Mouse (Mus musculus) midbrain, embryonic 12.5 days (tissue): ENCODE data around the gene Tmem140. TPM values are rescaled to one million over a fixed set of nuclear protein-coding genes. Genes with fewer than 3 reads are reported as not detected.
A peak's percentile ranks its signal among the peaks of the same experiment; 100 is the strongest.

Source experiments
- ATAC-seq: fragments of 200-750 bp; cut with Nextera tagmentation; 2 replicates; pipeline ENCODE4 v1.8.0; 2017; ENCODE audit warnings: low read depth, moderate TSS enrichment, moderate library complexity; ENCODE audit not compliant: low FRiP score
- H3K27ac ChIP-seq: fragments of 300-500 bp; sonication (generic); replicated peaks from 2 replicates; pipeline ENCODE4 v1.5.1; 2016; ENCODE audit warnings: mild to moderate bottlenecking
- H3K27me3 ChIP-seq: fragments of 300-500 bp; sonication (generic); 2 replicates; pipeline ENCODE4 v1.6.1; 2016; ENCODE audit warnings: mild to moderate bottlenecking
- H3K36me3 ChIP-seq: fragments of 300-500 bp; sonication (generic); 2 replicates; pipeline ENCODE4 v1.6.1; 2016
- H3K4me1 ChIP-seq: fragments of 300-500 bp; sonication (generic); 2 replicates; pipeline ENCODE4 v1.6.1; 2016
- H3K4me2 ChIP-seq: fragments of 300-500 bp; sonication (generic); replicated peaks from 2 replicates; pipeline ENCODE4 v1.6.1; 2016; ENCODE audit warnings: mild to moderate bottlenecking, moderate library complexity
- H3K4me3 ChIP-seq: fragments of 300-500 bp; sonication (generic); 2 replicates; pipeline ENCODE4 v1.5.1; 2016; ENCODE audit warnings: mild to moderate bottlenecking
- H3K9ac ChIP-seq: fragments of 300-500 bp; sonication (generic); replicated peaks from 2 replicates; pipeline ENCODE4 v1.6.1; 2016; ENCODE audit warnings: mild to moderate bottlenecking, moderate library complexity
- H3K9me3 ChIP-seq: fragments of 300-500 bp; sonication (generic); 2 replicates; pipeline ENCODE4 v1.6.1; 2016; ENCODE audit warnings: mild to moderate bottlenecking
- WGBS: fragments of 180-500 bp; shearing (Covaris S2); methylation state at CpG from one replicate; pipeline ENCODE4 v1.1.7; 2016; 5-methylcytosine and 5-hydroxymethylcytosine counted together
- polyA plus RNA-seq: library from polyadenylated mRNA; unstranded; fragments of >200 nt; fragmentation: Nextera tagmentation; extraction: Ambion mirVana; gene quantifications from 2 replicates; pipeline ENCODE4 v1.2.1, GENCODE M21; 2016

Gene Tmem140
- polyA plus RNA-seq, 1 experiment from 2014 or later: 1.8 TPM

DNA sequence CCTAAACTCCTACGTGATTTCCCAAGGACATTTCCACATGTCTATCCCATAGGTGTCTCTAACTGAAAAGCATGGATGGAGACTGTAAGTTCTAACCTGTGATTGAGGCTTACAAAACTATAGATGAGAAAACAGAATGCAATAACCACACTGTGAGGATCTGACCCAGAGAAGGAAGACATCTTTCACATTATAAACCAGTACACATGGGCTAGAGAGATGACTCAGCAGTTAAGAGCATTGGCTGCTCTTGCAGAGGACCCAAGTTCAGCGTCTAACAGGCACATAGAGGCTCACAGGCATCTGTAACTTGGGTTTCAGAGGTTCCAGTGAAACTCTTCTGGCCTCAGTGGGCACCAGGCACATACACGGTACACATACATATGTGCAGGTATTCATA lies 51.5 kb downstream of the Tmem140 start:
- H3K4me2 ChIP-seq: no peak overlapping the region
- no peak overlapping the region for H3K4me3 ChIP-seq
- no peak for ATAC-seq
- H3K9ac ChIP-seq: no peak overlapping the region
- no peaks in the 10 kb centered on the region for H3K9me3 ChIP-seq
- H3K36me3 ChIP-seq: no peaks in the 10 kb centered on the region
- WGBS: 79% methylated on average over 3 of the region's 3 CpGs
- H3K4me1 ChIP-seq: peaks cover 7% of the 10 kb centered on the region
- H3K27ac ChIP-seq: no peak overlapping the region
- no peaks in the 10 kb centered on the region for H3K27me3 ChIP-seq

DNA sequence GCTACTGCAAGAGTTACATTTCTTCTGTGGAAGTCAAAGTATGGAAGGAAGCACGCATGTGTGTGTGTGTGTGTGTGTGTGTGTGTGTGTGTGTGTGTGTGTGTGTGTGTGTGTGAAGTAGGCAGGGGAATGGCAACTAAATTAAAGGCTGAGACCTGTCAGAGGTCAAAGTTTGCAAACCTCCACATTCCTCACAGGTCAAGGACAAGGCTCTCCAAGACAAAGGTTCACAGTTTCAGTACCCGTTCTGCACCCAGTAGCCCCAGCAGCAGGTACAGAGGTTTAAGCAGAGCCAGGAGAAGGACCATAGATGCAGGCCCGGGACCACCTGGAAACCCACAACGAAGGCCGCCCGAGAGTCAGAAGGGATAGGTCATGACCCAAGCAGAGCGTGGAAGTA lies 56.2 kb downstream of the Tmem140 start:
- 82% methylated on average over 7 of the region's 7 CpGs for WGBS
- Histone ChIP-seq H3K27ac (no peak overlapping the region), H3K27me3 (no peaks in the 10 kb centered on the region), H3K4me3 (no peak overlapping the region), H3K9me3 (no peaks in the 10 kb centered on the region), H3K4me1 (no peaks in the 10 kb centered on the region), H3K9ac (no peak overlapping the region), H3K36me3 (no peaks in the 10 kb centered on the region), H3K4me2 (no peak overlapping the region)
- ATAC-seq: no peak

DNA sequence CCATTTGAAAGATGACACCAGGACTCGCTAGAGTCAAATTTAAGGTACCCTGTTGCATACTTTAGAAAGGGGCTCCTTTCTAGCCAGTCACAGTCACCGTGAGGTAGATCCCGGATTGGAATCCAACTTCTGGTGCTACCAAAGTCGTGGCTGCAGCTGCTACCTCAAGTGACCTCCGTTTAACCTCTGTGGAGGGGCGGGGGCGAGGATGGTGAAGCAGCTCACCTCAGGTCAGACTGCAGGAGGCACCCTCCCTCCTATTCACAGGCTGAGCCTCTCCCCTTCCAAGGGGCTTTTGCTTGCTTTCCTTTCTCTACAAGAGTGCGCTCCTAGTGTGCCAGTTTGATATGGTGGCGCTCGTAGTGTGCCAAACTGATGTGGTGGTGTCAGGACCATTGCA lies 57.0 kb downstream of the Tmem140 start, which contains the start of gene Stra8:
Gene Stra8 (plus strand): TSS at position 208 of the 400 bp plus-strand sequence.
- no peak for ATAC-seq
- WGBS: 51% methylated on average over 10 of the region's 10 CpGs

DNA sequence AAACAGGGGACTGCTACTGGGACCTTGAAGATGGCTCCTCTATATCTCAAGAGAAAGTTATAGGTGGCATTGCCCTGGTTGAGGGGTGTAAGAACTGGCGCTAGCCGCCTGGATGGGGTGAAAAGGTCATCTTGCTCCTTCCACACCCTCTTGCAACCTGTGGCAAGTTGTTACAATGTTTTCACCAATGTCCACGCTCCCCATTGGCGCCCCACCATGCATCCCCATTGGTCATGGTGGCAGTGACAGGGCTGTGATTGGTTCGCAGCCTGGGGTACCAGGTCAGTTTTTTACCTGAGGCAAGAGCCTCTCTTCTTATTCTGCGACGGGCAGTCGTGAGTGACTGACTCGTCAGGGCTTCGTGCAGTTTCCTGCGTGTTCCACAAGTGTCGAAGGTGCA lies 57.7 kb downstream of the Tmem140 start:
- Histone ChIP-seq H3K4me3 (no peak overlapping the region), H3K9ac (no peak overlapping the region), H3K9me3 (no peaks in the 10 kb centered on the region), H3K36me3 (no peaks in the 10 kb centered on the region), H3K27ac (no peak overlapping the region), H3K4me1 (no peaks in the 10 kb centered on the region), H3K4me2 (no peak overlapping the region), H3K27me3 (no peaks in the 10 kb centered on the region)
- no peak for ATAC-seq
- WGBS: 95% methylated on average over 12 of the region's 12 CpGs

More for the DNA sequence above, 57.0 kb downstream of the Tmem140 start, which contains the start of gene Stra8:
- Histone ChIP-seq H3K4me2 (no peak within 1 kb of the TSS), H3K4me1 (no peaks in the 10 kb centered on the region), H3K27me3 (no peaks in the 10 kb centered on the region), H3K9me3 (no peaks in the 10 kb centered on the region), H3K36me3 (no peaks in the 10 kb centered on the region), H3K9ac (no peak within 1 kb of the TSS), H3K4me3 (no peak within 1 kb of the TSS), H3K27ac (no peak within 1 kb of the TSS)

DNA sequence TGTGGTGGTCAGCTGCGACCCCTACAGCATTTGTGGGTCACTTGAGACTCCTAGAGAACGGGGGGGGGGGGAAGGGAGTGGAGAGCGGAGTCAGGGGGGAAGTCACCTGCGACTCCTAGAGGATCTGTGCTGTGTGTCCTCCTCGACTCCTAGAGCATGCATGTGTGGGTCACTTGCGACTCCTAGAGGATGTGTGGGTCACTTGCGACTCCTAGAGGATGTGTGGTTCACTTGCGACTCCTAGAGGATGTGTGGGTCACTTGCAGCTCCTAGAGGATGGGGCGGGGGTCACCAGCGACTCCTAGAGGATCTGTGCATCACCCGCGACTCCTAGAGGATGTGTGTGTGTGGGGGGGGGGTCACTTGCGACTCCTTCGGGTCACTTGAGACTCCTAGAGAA lies 59.0 kb downstream of the Tmem140 start:
- H3K4me3 ChIP-seq: no peak overlapping the region
- H3K36me3 ChIP-seq: no peaks in the 10 kb centered on the region
- no peak overlapping the region for H3K9ac ChIP-seq
- no peak overlapping the region for H3K4me2 ChIP-seq
- 0 out of 2 replicates have a peak, but pooled peaks have one; percentile 54 for ATAC-seq
- H3K27me3 ChIP-seq: no peaks in the 10 kb centered on the region
- H3K9me3 ChIP-seq: no peaks in the 10 kb centered on the region
- 46% methylated on average over 13 of the region's 14 CpGs for WGBS
- H3K4me1 ChIP-seq: no peaks in the 10 kb centered on the region
- H3K27ac ChIP-seq: no peak overlapping the region

Other genes with a start within 250 kb of the Tmem140 start
- gene Agbl3, start 82.7 kb upstream of the Tmem140 start, polyA plus RNA-seq: 7.4 and 8.6 TPM in 2 replicates
- gene Cyren, start 14.9 kb downstream of the Tmem140 start, polyA plus RNA-seq: 15.3 and 15.6 TPM in 2 replicates
- 12.1 and 12.7 TPM in 2 replicates for gene Wdr91, start 47.7 kb downstream of the Tmem140 start, polyA plus RNA-seq
- gene Stra8, start 57.0 kb downstream of the Tmem140 start, polyA plus RNA-seq: not detected in 2 replicates
- 0.29 and 0.59 TPM in 2 replicates for gene Slc23a4, start 125.3 kb downstream of the Tmem140 start, polyA plus RNA-seq